Mouse (Mus musculus): ENCODE data around the gene Olfr741.

GRCm38 (mm10) chr14:50503300-50503699, 30.8 kb downstream of the Olfr741 start, which contains the start of gene Olfr742:
- no peak for TF ChIP-seq CTCF (IDR thresholded peaks at IDR 0.05; ENCODE audit: low read depth, low read length)
- no peak for TF ChIP-seq GATA2 (IDR thresholded peaks at IDR 0.05; ENCODE audit: borderline replicate concordance, low read depth, low read length)
- no peak for TF ChIP-seq GATA1 (IDR thresholded peaks at IDR 0.05; ENCODE audit: borderline replicate concordance, low read length)
- no peak for TF ChIP-seq TAL1 (conservative IDR thresholded peaks at IDR 0.05; ENCODE audit: low read depth, low read length)
